Mouse (Mus musculus): ENCODE measurements around the gene Tmem74b. TPM values are rescaled to one million over a fixed set of nuclear protein-coding genes. Genes with fewer than 3 reads are reported as not detected.

The Tmem74b gene
- polyA plus RNA-seq, 1 experiment from 2014 or later: 0.32 TPM

- Histone ChIP-seq H3K4me2 (peak overlapping the region; percentile 82; the same call in 1 of the 2 replicates), H3K4me3 (ENCODE audit: low read depth, low read length) (no peak overlapping the region), H3K4me1 (replicated peaks; ENCODE audit: control insufficient read depth, insufficient read depth, low read length) (peaks cover 27% of the 10 kb centered on the region), H3K9me3 (ENCODE audit: control insufficient read depth, low read length) (no peaks in the 10 kb centered on the region), H3K9ac (ENCODE audit: low read depth, low read length) (no peak overlapping the region), H3K27me3 (replicated peaks; ENCODE audit: control insufficient read depth, insufficient read depth, low read length) (no peaks in the 10 kb centered on the region), H3K27ac (ENCODE audit: low read depth, low read length) (no peak overlapping the region), H3K36me3 (ENCODE audit: control insufficient read depth, insufficient read depth, low read length) (peaks cover 7% of the 10 kb centered on the region)
- no peak for DNase-seq (ENCODE audit: low spot score)
- ATAC-seq (replicated peaks; ENCODE audit: low FRiP score): peak; percentile 15; the same call in 1 of the 2 replicates
- WGBS: 62% methylated on average over 4 of the region's 4 CpGs
Observed at GRCm38 (mm10) chr2:151738460-151738859, 36.7 kb downstream of the Tmem74b start.

- no peak for ATAC-seq (replicated peaks; ENCODE audit: low FRiP score)
- peak overlapping the region; percentile 39; the same call in 1 of the 2 replicates for H3K27ac ChIP-seq (ENCODE audit: low read depth, low read length)
- peaks cover 27% of the 10 kb centered on the region for H3K4me1 ChIP-seq (replicated peaks; ENCODE audit: control insufficient read depth, insufficient read depth, low read length)
- H3K4me3 ChIP-seq (ENCODE audit: low read depth, low read length): peak overlapping the region; percentile 84
- peak overlapping the region; percentile 53 for H3K9ac ChIP-seq (ENCODE audit: low read depth, low read length)
- WGBS: 90% methylated on average over 3 of the region's 3 CpGs
- no peaks in the 10 kb centered on the region for H3K9me3 ChIP-seq (ENCODE audit: control insufficient read depth, low read length)
- H3K27me3 ChIP-seq (replicated peaks; ENCODE audit: control insufficient read depth, insufficient read depth, low read length): no peaks in the 10 kb centered on the region; the same call in 1 of the 2 replicates
- DNase-seq (ENCODE audit: low spot score): no peak
- H3K4me2 ChIP-seq: peak overlapping the region; percentile 82
- H3K36me3 ChIP-seq (ENCODE audit: control insufficient read depth, insufficient read depth, low read length): peaks cover 3% of the 10 kb centered on the region
Observed at GRCm38 (mm10) chr2:151739081-151739480, 37.3 kb downstream of the Tmem74b start.

- H3K4me3 ChIP-seq (ENCODE audit: low read depth, low read length): peak overlapping the region; percentile 84
Observed at GRCm38 (mm10) chr2:151739505-151739904, 37.7 kb downstream of the Tmem74b start.

GRCm38 (mm10) chr2:151740741-151741526 is 39.1 kb downstream of the Tmem74b start:
- no peaks in the 10 kb centered on the region for H3K36me3 ChIP-seq (ENCODE audit: control insufficient read depth, insufficient read depth, low read length)
- DNase-seq (ENCODE audit: low spot score) (peak; percentile 82), ATAC-seq (replicated peaks; ENCODE audit: low FRiP score) (peak; percentile 85)
- peak overlapping the region; percentile 84 for H3K4me3 ChIP-seq (ENCODE audit: low read depth, low read length)
- H3K9me3 ChIP-seq (ENCODE audit: control insufficient read depth, low read length): no peaks in the 10 kb centered on the region
- peaks cover 27% of the 10 kb centered on the region for H3K4me1 ChIP-seq (replicated peaks; ENCODE audit: control insufficient read depth, insufficient read depth, low read length)
- no peaks in the 10 kb centered on the region; the same call in none of the 2 replicates for H3K27me3 ChIP-seq (replicated peaks; ENCODE audit: control insufficient read depth, insufficient read depth, low read length)
- peak overlapping the region; percentile 92 for H3K9ac ChIP-seq (ENCODE audit: low read depth, low read length)
- H3K27ac ChIP-seq (ENCODE audit: low read depth, low read length): peak overlapping the region; percentile 68
- peak overlapping the region; percentile 82 for H3K4me2 ChIP-seq
- WGBS: under 1% methylated on average over 61 of the region's 61 CpGs

More at GRCm38 (mm10) chr2:151739505-151739904, 37.7 kb downstream of the Tmem74b start:
- Histone ChIP-seq H3K27me3 (replicated peaks; ENCODE audit: control insufficient read depth, insufficient read depth, low read length) (no peaks in the 10 kb centered on the region; the same call in 1 of the 2 replicates), H3K9me3 (ENCODE audit: control insufficient read depth, low read length) (no peaks in the 10 kb centered on the region), H3K36me3 (ENCODE audit: control insufficient read depth, insufficient read depth, low read length) (no peaks in the 10 kb centered on the region; the same call in 1 of the 2 replicates), H3K27ac (ENCODE audit: low read depth, low read length) (peak overlapping the region; percentile 39; the same call in 1 of the 2 replicates), H3K4me1 (replicated peaks; ENCODE audit: control insufficient read depth, insufficient read depth, low read length) (peaks cover 27% of the 10 kb centered on the region), H3K4me2 (peak overlapping the region; percentile 82), H3K9ac (ENCODE audit: low read depth, low read length) (peak overlapping the region; percentile 53)
- peak; percentile 21; the same call in 1 of the 2 replicates for ATAC-seq (replicated peaks; ENCODE audit: low FRiP score)
- no peak for DNase-seq (ENCODE audit: low spot score)
- WGBS: 71% methylated on average over 7 of the region's 7 CpGs

- H3K9ac ChIP-seq (ENCODE audit: low read depth, low read length): no peak overlapping the region
- H3K9me3 ChIP-seq (ENCODE audit: control insufficient read depth, low read length): no peaks in the 10 kb centered on the region
- DNase-seq (ENCODE audit: low spot score) (no peak), ATAC-seq (replicated peaks; ENCODE audit: low FRiP score) (no peak)
- H3K4me1 ChIP-seq (replicated peaks; ENCODE audit: control insufficient read depth, insufficient read depth, low read length): peaks cover 27% of the 10 kb centered on the region
- no peaks in the 10 kb centered on the region; the same call in none of the 2 replicates for H3K27me3 ChIP-seq (replicated peaks; ENCODE audit: control insufficient read depth, insufficient read depth, low read length)
- H3K4me3 ChIP-seq (ENCODE audit: low read depth, low read length): no peak overlapping the region
- H3K36me3 ChIP-seq (ENCODE audit: control insufficient read depth, insufficient read depth, low read length): no peaks in the 10 kb centered on the region
- WGBS: 88% methylated on average over 1 of the region's 1 CpGs
- H3K27ac ChIP-seq (ENCODE audit: low read depth, low read length): peak overlapping the region; percentile 10; the same call in 1 of the 2 replicates
- no peak overlapping the region; the same call in 1 of the 2 replicates for H3K4me2 ChIP-seq
Observed at GRCm38 (mm10) chr2:151742084-151742483, 40.3 kb downstream of the Tmem74b start.

- Histone ChIP-seq H3K4me2 (peak overlapping the region; percentile 41), H3K9me3 (ENCODE audit: control insufficient read depth, low read length) (no peaks in the 10 kb centered on the region), H3K4me1 (replicated peaks; ENCODE audit: control insufficient read depth, insufficient read depth, low read length) (peaks cover 27% of the 10 kb centered on the region), H3K36me3 (ENCODE audit: control insufficient read depth, insufficient read depth, low read length) (no peaks in the 10 kb centered on the region), H3K27me3 (replicated peaks; ENCODE audit: control insufficient read depth, insufficient read depth, low read length) (no peaks in the 10 kb centered on the region; the same call in none of the 2 replicates), H3K4me3 (ENCODE audit: low read depth, low read length) (no peak overlapping the region), H3K27ac (ENCODE audit: low read depth, low read length) (peak overlapping the region; percentile 81), H3K9ac (ENCODE audit: low read depth, low read length) (no peak overlapping the region)
- ATAC-seq (replicated peaks; ENCODE audit: low FRiP score) (peak; percentile 71), DNase-seq (ENCODE audit: low spot score) (no peak)
- 53% methylated on average over 6 of the region's 6 CpGs for WGBS
Observed at GRCm38 (mm10) chr2:151742850-151743679, 41.3 kb downstream of the Tmem74b start.

GRCm38 (mm10) chr2:151743845-151744244 is 42.0 kb downstream of the Tmem74b start, which contains the start of gene Psmf1:
TSS of gene Psmf1 (minus strand) at chr2:151744186.
- no peak for ATAC-seq (replicated peaks; ENCODE audit: low FRiP score)
- H3K27me3 ChIP-seq (replicated peaks; ENCODE audit: control insufficient read depth, insufficient read depth, low read length): no peaks in the 10 kb centered on the region; the same call in none of the 2 replicates
- no peak for DNase-seq (ENCODE audit: low spot score)
- H3K4me3 ChIP-seq (ENCODE audit: low read depth, low read length): no peak within 1 kb of the TSS
- peak within 1 kb of the TSS; percentile 81 for H3K27ac ChIP-seq (ENCODE audit: low read depth, low read length)
- peak within 1 kb of the TSS; percentile 41 for H3K4me2 ChIP-seq
- no peaks in the 10 kb centered on the region for H3K9me3 ChIP-seq (ENCODE audit: control insufficient read depth, low read length)
- no peaks in the 10 kb centered on the region for H3K36me3 ChIP-seq (ENCODE audit: control insufficient read depth, insufficient read depth, low read length)
- H3K9ac ChIP-seq (ENCODE audit: low read depth, low read length): no peak within 1 kb of the TSS
- H3K4me1 ChIP-seq (replicated peaks; ENCODE audit: control insufficient read depth, insufficient read depth, low read length): peaks cover 22% of the 10 kb centered on the region
